Mouse (Mus musculus) heart, adult 2 months (tissue): ENCODE results near the gene Wdpcp.

ENCODE experiments used
- CTCF ChIP-seq: fragments of 200-600 bp; IDR thresholded peaks from 2 replicates; pipeline ENCODE4 v1.8.1; 2022; ENCODE audit warnings: antibody characterized with exemption, mild to moderate bottlenecking, moderate library complexity
- POLR2A ChIP-seq: fragments of 200-500 bp; IDR thresholded peaks from 2 replicates; pipeline ENCODE4 v1.6.1; 2011; ENCODE audit warnings: mild to moderate bottlenecking, low read depth, low read length, control low read depth; ENCODE audit not compliant: insufficient read depth

DNA sequence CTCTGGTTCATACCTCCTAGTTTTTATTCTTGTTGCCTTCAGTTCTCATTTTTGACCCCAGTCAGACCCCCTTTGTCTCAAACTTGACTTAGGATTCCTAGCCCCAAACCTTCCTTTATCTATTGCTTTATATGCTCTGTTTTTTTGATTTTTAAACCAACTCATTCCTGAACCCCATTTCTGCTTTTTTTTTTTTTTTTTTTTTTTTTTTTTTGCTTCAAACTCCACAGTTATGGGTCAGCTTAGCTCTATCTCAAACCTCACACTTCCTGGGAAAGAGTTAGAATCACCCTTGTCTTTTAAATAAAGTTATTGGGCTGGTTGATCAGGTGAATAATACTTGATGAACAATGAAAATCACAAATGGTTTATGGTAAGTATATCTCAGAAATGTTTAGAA, 24.5 kb upstream of the Wdpcp start:
- TF ChIP-seq POLR2A (no peak), CTCF (no peak)
